7 mouse cellular contexts compared by ENCODE assay signal in genomic region chr19:18720337-18720736, GRCm38 (mm10).
"Had no signal": no experiment of that assay in that cellular context is flagged by ENCODE, and none has a peak within 500 bp of the region (broad histone marks: within the 10 kb centered on the region; RNA-seq: fewer than 3 reads in every experiment).

No protein-coding gene starts in this region.

- DNase-seq: gastrocnemius, postnatal 14 days; gastrocnemius, postnatal 36 days; heart, adult 18-20 months; heart, postnatal 10 days; heart, postnatal 4 days; liver; liver, embryonic 13.5 days had no signal
